Mouse (Mus musculus): ENCODE measurements around the gene Slc7a5. TPM values are rescaled to one million over a fixed set of nuclear protein-coding genes. Genes with fewer than 3 reads are reported as not detected.

The Slc7a5 gene
- polyA plus RNA-seq, 3 experiments from 2014 or later: 2.5 to 4.4 (median 2.6) TPM

- ATAC-seq: no peak
These were observed 59.0 kb downstream of the Slc7a5 start for GRCm38 (mm10) chr8:121848495-121848894.

- ATAC-seq: no peak
These were observed 59.5 kb downstream of the Slc7a5 start for GRCm38 (mm10) chr8:121847987-121848386.

GRCm38 (mm10) chr8:121847261-121847822 is 60.2 kb downstream of the Slc7a5 start:
- no peak for ATAC-seq

GRCm38 (mm10) chr8:121846815-121847214 is 60.7 kb downstream of the Slc7a5 start:
- ATAC-seq: no peak

GRCm38 (mm10) chr8:121844765-121845164 is 62.7 kb downstream of the Slc7a5 start:
- ATAC-seq: no peak

- no peak for ATAC-seq
These were observed 64.2 kb downstream of the Slc7a5 start for GRCm38 (mm10) chr8:121843184-121843733.

GRCm38 (mm10) chr8:121842064-121842955 is 65.2 kb downstream of the Slc7a5 start:
- no peak for ATAC-seq

- ATAC-seq: peak; percentile 73
These were observed 66.3 kb downstream of the Slc7a5 start for GRCm38 (mm10) chr8:121841242-121841641.

- ATAC-seq: peak; percentile 81
These were observed 75.0 kb downstream of the Slc7a5 start for GRCm38 (mm10) chr8:121832503-121832902.

GRCm38 (mm10) chr8:121832061-121832460 is 75.4 kb downstream of the Slc7a5 start:
- no peak for ATAC-seq

Other genes with a start within 250 kb of the Slc7a5 start
- gene Jph3, start 178.1 kb downstream of the Slc7a5 start, polyA plus RNA-seq (2017; shearing (Covaris generic)): not detected
- 10 to 100 TPM; 22.0 to 30.4 (median 28.2) TPM for gene Klhdc4, start 78.1 kb downstream of the Slc7a5 start, polyA plus RNA-seq (2017; shearing (Covaris generic))
- not detected for gene Car5a, start 37.2 kb upstream of the Slc7a5 start, polyA plus RNA-seq (2017; shearing (Covaris generic))
- gene Banp, start 42.1 kb upstream of the Slc7a5 start, polyA plus RNA-seq (2017; shearing (Covaris generic)): 10 to 100 TPM; 35.0 to 37.5 (median 36.2) TPM